Mouse (Mus musculus) liver, embryonic 16.5 days (tissue): ENCODE results near the gene Gal3st1. TPM values are rescaled to one million over a fixed set of nuclear protein-coding genes. Genes with fewer than 3 reads are reported as not detected.

Experiments
- ATAC-seq: fragments of 200-750 bp; cut with Nextera tagmentation; 2 replicates; pipeline ENCODE4 v1.8.0; 2017; ENCODE audit warnings: low read depth, mild to moderate bottlenecking, moderate number of reproducible peaks, moderate library complexity
- H3K27ac ChIP-seq: fragments of 300-500 bp; sonication (generic); 2 replicates; pipeline ENCODE4 v1.5.1; 2014; ENCODE audit warnings: mild to moderate bottlenecking, low read length
- H3K27me3 ChIP-seq: fragments of 300-500 bp; sonication (generic); 2 replicates; pipeline ENCODE4 v1.6.1; 2014; ENCODE audit warnings: low read depth, low read length, mixed read lengths; ENCODE audit not compliant: control insufficient read depth, insufficient read depth
- H3K36me3 ChIP-seq: fragments of 300-500 bp; sonication (generic); 2 replicates; pipeline ENCODE4 v1.6.1; 2014; ENCODE audit warnings: mild to moderate bottlenecking; ENCODE audit not compliant: control insufficient read depth, insufficient read depth
- H3K4me1 ChIP-seq: fragments of 300-500 bp; sonication (generic); 2 replicates; pipeline ENCODE4 v1.6.1; 2014; ENCODE audit warnings: low read depth, low read length, mixed read lengths; ENCODE audit not compliant: control insufficient read depth
- H3K4me2 ChIP-seq: fragments of 300-500 bp; sonication (generic); 2 replicates; pipeline ENCODE4 v1.6.1; 2014; ENCODE audit warnings: low read depth, low read length, mixed read lengths
- H3K4me3 ChIP-seq: fragments of 300-500 bp; sonication (generic); 2 replicates; pipeline ENCODE4 v1.5.1; 2014; ENCODE audit warnings: low read depth, mild to moderate bottlenecking, low read length
- H3K9ac ChIP-seq: fragments of 300-500 bp; sonication (generic); 2 replicates; pipeline ENCODE4 v1.6.1; 2014; ENCODE audit warnings: low read depth, low read length
- H3K9me3 ChIP-seq: fragments of 300-500 bp; sonication (generic); replicated peaks from 2 replicates; pipeline ENCODE4 v1.6.1; 2016; ENCODE audit warnings: low read length; ENCODE audit not compliant: control insufficient read depth
- WGBS: fragments of 180-500 bp; shearing (Covaris S2); extraction: QIAGEN DNeasy Blood & Tissue Kit; methylation state at CpG from one replicate; pipeline ENCODE4 v1.1.7; 2014; ENCODE audit not compliant: insufficient replicate concordance; 5-methylcytosine and 5-hydroxymethylcytosine counted together
- polyA plus RNA-seq: library from polyadenylated mRNA; unstranded; fragments of >200 nt; fragmentation: Nextera tagmentation; extraction: Ambion mirVana; gene quantifications from 2 replicates; pipeline ENCODE4 v1.2.1, GENCODE M21; 2015

Gene Gal3st1
- polyA plus RNA-seq, 1 experiment from 2014 or later, result 2.1 TPM

GRCm38 (mm10) chr11:3993914-3994313, 10.5 kb downstream of the Gal3st1 start:
- Histone ChIP-seq H3K9me3 (no peaks in the 10 kb centered on the region), H3K4me2 (no peak overlapping the region), H3K27ac (no peak overlapping the region), H3K27me3 (peaks cover 21% of the 10 kb centered on the region), H3K4me1 (no peaks in the 10 kb centered on the region), H3K4me3 (no peak overlapping the region), H3K9ac (no peak overlapping the region), H3K36me3 (no peaks in the 10 kb centered on the region)
- WGBS, result 76% methylated on average over 6 of the region's 6 CpGs
- ATAC-seq, result no peak

GRCm38 (mm10) chr11:3995511-3995910, 12.1 kb downstream of the Gal3st1 start:
- H3K27me3 ChIP-seq, result peaks cover 24% of the 10 kb centered on the region
- no peak overlapping the region for H3K27ac ChIP-seq
- no peak overlapping the region for H3K4me2 ChIP-seq
- no peaks in the 10 kb centered on the region for H3K9me3 ChIP-seq
- no peaks in the 10 kb centered on the region for H3K4me1 ChIP-seq
- ATAC-seq, result no peak
- H3K36me3 ChIP-seq, result no peaks in the 10 kb centered on the region
- no peak overlapping the region for H3K9ac ChIP-seq
- WGBS, result 43% methylated on average over 5 of the region's 5 CpGs
- no peak overlapping the region for H3K4me3 ChIP-seq

- WGBS, result 57% methylated on average over 3 of the region's 3 CpGs
- Histone ChIP-seq H3K4me1 (no peaks in the 10 kb centered on the region), H3K4me2 (no peak overlapping the region), H3K27me3 (peaks cover 24% of the 10 kb centered on the region), H3K36me3 (no peaks in the 10 kb centered on the region), H3K9me3 (no peaks in the 10 kb centered on the region), H3K4me3 (no peak overlapping the region), H3K9ac (no peak overlapping the region), H3K27ac (no peak overlapping the region)
- ATAC-seq, result no peak
These were observed 13.4 kb downstream of the Gal3st1 start for GRCm38 (mm10) chr11:3996840-3997239.

- ATAC-seq, result no peak
- Histone ChIP-seq H3K9me3 (no peaks in the 10 kb centered on the region), H3K27me3 (peaks cover 24% of the 10 kb centered on the region), H3K36me3 (no peaks in the 10 kb centered on the region), H3K9ac (no peak overlapping the region), H3K27ac (no peak overlapping the region), H3K4me2 (peak overlapping the region; percentile 47), H3K4me3 (peak overlapping the region; percentile 34; the same call in 1 of the 2 replicates), H3K4me1 (no peaks in the 10 kb centered on the region)
- 4% methylated on average over 66 of the region's 66 CpGs for WGBS
These were observed 14.7 kb downstream of the Gal3st1 start for GRCm38 (mm10) chr11:3997978-3998720.

- Histone ChIP-seq H3K36me3 (no peaks in the 10 kb centered on the region), H3K9ac (no peak overlapping the region), H3K9me3 (no peaks in the 10 kb centered on the region), H3K4me3 (no peak overlapping the region), H3K27me3 (peaks cover 24% of the 10 kb centered on the region), H3K27ac (no peak overlapping the region), H3K4me1 (no peaks in the 10 kb centered on the region), H3K4me2 (no peak overlapping the region)
- ATAC-seq, result no peak
- 58% methylated on average over 5 of the region's 5 CpGs for WGBS
These were observed 16.1 kb downstream of the Gal3st1 start for GRCm38 (mm10) chr11:3999547-3999946.

GRCm38 (mm10) chr11:4001603-4002002, 18.2 kb downstream of the Gal3st1 start:
- H3K27ac ChIP-seq, result no peak overlapping the region
- no peak for ATAC-seq
- no peak overlapping the region for H3K4me2 ChIP-seq
- no peak overlapping the region for H3K9ac ChIP-seq
- 8% methylated on average over 5 of the region's 5 CpGs for WGBS
- H3K36me3 ChIP-seq, result no peaks in the 10 kb centered on the region
- H3K9me3 ChIP-seq, result no peaks in the 10 kb centered on the region
- peaks cover 24% of the 10 kb centered on the region for H3K27me3 ChIP-seq
- H3K4me3 ChIP-seq, result no peak overlapping the region
- H3K4me1 ChIP-seq, result no peaks in the 10 kb centered on the region

- H3K4me2 ChIP-seq, result no peak overlapping the region
- no peak overlapping the region for H3K4me3 ChIP-seq
- H3K36me3 ChIP-seq, result no peaks in the 10 kb centered on the region
- no peak overlapping the region for H3K9ac ChIP-seq
- no peaks in the 10 kb centered on the region for H3K9me3 ChIP-seq
- no peak for ATAC-seq
- WGBS, result 29% methylated on average over 5 of the region's 5 CpGs
- no peak overlapping the region for H3K27ac ChIP-seq
- H3K27me3 ChIP-seq, result peaks cover 1% of the 10 kb centered on the region; the same call in 1 of the 2 replicates
- no peaks in the 10 kb centered on the region for H3K4me1 ChIP-seq
These were observed 21.9 kb downstream of the Gal3st1 start for GRCm38 (mm10) chr11:4005220-4005805.

- H3K36me3 ChIP-seq, result no peaks in the 10 kb centered on the region
- H3K4me1 ChIP-seq, result no peaks in the 10 kb centered on the region
- no peak overlapping the region for H3K4me2 ChIP-seq
- no peak overlapping the region for H3K9ac ChIP-seq
- 53% methylated on average over 3 of the region's 3 CpGs for WGBS
- no peak overlapping the region for H3K27ac ChIP-seq
- ATAC-seq, result no peak
- H3K9me3 ChIP-seq, result no peaks in the 10 kb centered on the region
- H3K4me3 ChIP-seq, result no peak overlapping the region
- no peaks in the 10 kb centered on the region for H3K27me3 ChIP-seq
These were observed 23.0 kb downstream of the Gal3st1 start for GRCm38 (mm10) chr11:4006462-4006861.

GRCm38 (mm10) chr11:4012616-4013015, 29.2 kb downstream of the Gal3st1 start:
- Histone ChIP-seq H3K27me3 (no peaks in the 10 kb centered on the region), H3K4me1 (no peaks in the 10 kb centered on the region), H3K9ac (no peak overlapping the region), H3K4me2 (no peak overlapping the region), H3K9me3 (no peaks in the 10 kb centered on the region), H3K36me3 (no peaks in the 10 kb centered on the region), H3K27ac (no peak overlapping the region), H3K4me3 (no peak overlapping the region)
- WGBS, result 46% methylated on average over 1 of the region's 1 CpGs
- no peak for ATAC-seq
